Mouse (Mus musculus) cerebellum, postnatal 14 days (tissue): ENCODE results near the gene I0C0044D17Rik.
"Not testable (repeated sequence)": the region's sequence is repeated elsewhere in the genome, so short reads cannot be mapped to it uniquely, and the experiment has no call there.

Source experiments
- DNase-seq, 2 experiments: peaks; one replicate each; pipeline ENCODE4 v3.0.0; 2021; ENCODE audit warnings: mixed read lengths in 2 of 2

Gene I0C0044D17Rik

GRCm38 (mm10) chr4:98823740-98824139, at the start of gene I0C0044D17Rik:
TSS of gene I0C0044D17Rik (minus strand) at chr4:98823840.
- DNase-seq = not testable (repeated sequence)

- peak; percentile 42 to 51 for DNase-seq
Observed at GRCm38 (mm10) chr4:98865386-98866237, 42.0 kb upstream of the I0C0044D17Rik start.

GRCm38 (mm10) chr4:98864546-98864945, 40.9 kb upstream of the I0C0044D17Rik start:
- DNase-seq = no peak

GRCm38 (mm10) chr4:98864094-98864493, 40.5 kb upstream of the I0C0044D17Rik start:
- no peak for DNase-seq

GRCm38 (mm10) chr4:98863451-98863850, 39.8 kb upstream of the I0C0044D17Rik start:
- DNase-seq = no peak

- DNase-seq = no peak
Observed at GRCm38 (mm10) chr4:98858151-98858855, 34.7 kb upstream of the I0C0044D17Rik start.

- peak; percentile 38 to 50 for DNase-seq
Observed at GRCm38 (mm10) chr4:98857037-98857648, 33.5 kb upstream of the I0C0044D17Rik start.

GRCm38 (mm10) chr4:98853926-98854325, 30.3 kb upstream of the I0C0044D17Rik start:
- DNase-seq = no peak

- not testable (repeated sequence) for DNase-seq
Observed at GRCm38 (mm10) chr4:98850485-98850884, 26.8 kb upstream of the I0C0044D17Rik start.

- no peak for DNase-seq
Observed at GRCm38 (mm10) chr4:98847120-98847885, 23.7 kb upstream of the I0C0044D17Rik start.

- no peak for DNase-seq
Observed at GRCm38 (mm10) chr4:98846396-98846795, 22.8 kb upstream of the I0C0044D17Rik start.

- no peak for DNase-seq
Observed at GRCm38 (mm10) chr4:98845687-98846125, 22.1 kb upstream of the I0C0044D17Rik start.

GRCm38 (mm10) chr4:98845201-98845600, 21.6 kb upstream of the I0C0044D17Rik start:
- no peak for DNase-seq

- DNase-seq = no peak
Observed at GRCm38 (mm10) chr4:98843906-98844597, 20.4 kb upstream of the I0C0044D17Rik start.

- DNase-seq = not testable (repeated sequence)
Observed at GRCm38 (mm10) chr4:98841251-98841650, 17.6 kb upstream of the I0C0044D17Rik start.

- DNase-seq = no peak
Observed at GRCm38 (mm10) chr4:98840526-98840925, 16.9 kb upstream of the I0C0044D17Rik start.

GRCm38 (mm10) chr4:98838913-98839312, 15.3 kb upstream of the I0C0044D17Rik start:
- DNase-seq = no peak

- no peak for DNase-seq
Observed at GRCm38 (mm10) chr4:98837715-98838505, 14.3 kb upstream of the I0C0044D17Rik start.

GRCm38 (mm10) chr4:98836519-98836918, 12.9 kb upstream of the I0C0044D17Rik start:
- no peak for DNase-seq

- DNase-seq = peak; percentile 52 to 63
Observed at GRCm38 (mm10) chr4:98834782-98835181, 11.1 kb upstream of the I0C0044D17Rik start.

- no peak for DNase-seq
Observed at GRCm38 (mm10) chr4:98831726-98832125, 8.1 kb upstream of the I0C0044D17Rik start.
